In genomic region chr4:48481287-48481686, GRCm38 (mm10) we compare ENCODE assay signal across 9 mouse cellular contexts. TPM values are rescaled to one million over a fixed set of nuclear protein-coding genes. Genes with fewer than 3 reads are reported as not detected.
DNase-seq lines count a peak whose midpoint lies in the region; ATAC-seq and TF ChIP-seq lines count a peak whose summit lies in the region.
"Had no signal": no experiment of that assay in that cellular context is flagged by ENCODE, and none has a peak within 500 bp of the region (broad histone marks: within the 10 kb centered on the region; RNA-seq: fewer than 3 reads in every experiment).

No protein-coding gene starts in this region.

- no peak overlapping the region for H3K9ac ChIP-seq in midbrain, embryonic 15.5 days

- TF ChIP-seq CTCF in lung, adult 2 months (IDR thresholded peaks at IDR 0.05; ENCODE audit: insufficient read depth, low read length), result 0 out of 2 replicates have a peak, but pooled peaks have one; percentile 22

- H3K4me1 ChIP-seq in midbrain, embryonic 10.5 days, result no peaks in the 10 kb centered on the region
- no peaks in the 10 kb centered on the region for H3K4me1 ChIP-seq in midbrain, embryonic 15.5 days
- no peaks in the 10 kb centered on the region for H3K4me1 ChIP-seq in lung, adult 2 months (ENCODE audit: control insufficient read depth, insufficient read depth, low read length)

- TF ChIP-seq POLR2A in lung, adult 2 months (IDR thresholded peaks at IDR 0.05; ENCODE audit: borderline replicate concordance, extremely low read depth, low read depth, low read length), result no peak

- 62% methylated on average over 2 of the region's 2 CpGs for WGBS in midbrain, embryonic 10.5 days
- 50% methylated on average over 2 of the region's 2 CpGs for WGBS in midbrain, embryonic 15.5 days
- WGBS in lung, adult 2 months, result 14% methylated on average over 2 of the region's 2 CpGs

- no peak overlapping the region for H3K4me3 ChIP-seq in midbrain, embryonic 10.5 days
- no peak overlapping the region for H3K4me3 ChIP-seq in midbrain, embryonic 15.5 days
- no peak overlapping the region for H3K4me3 ChIP-seq in lung, adult 2 months (replicated peaks; ENCODE audit: extremely low read depth, low read depth, low read length)

- no peak for ATAC-seq in midbrain, embryonic 15.5 days (replicated peaks)
- peak; percentile 99 for ATAC-seq in common myeloid progenitor, adult 5-6 weeks (replicated peaks; ENCODE audit: low read depth, poor library complexity, severe bottlenecking)
- ATAC-seq in frontal cortex, adult (ENCODE audit: low TSS enrichment), result no peak

- DNase-seq in cerebellum, postnatal 10 days, result peak; percentile 25 to 28
- DNase-seq in cerebellum, postnatal 25 days, result no peak
- DNase-seq in midbrain, embryonic 10.5 days (ENCODE audit: low spot score), result peak; percentile 20
- DNase-seq in lung, adult 2 months, result peak; percentile 15
- peak; percentile 15 to 28 for DNase-seq in thymus, postnatal 36 days

- H3K27ac ChIP-seq in midbrain, embryonic 10.5 days (replicated peaks), result no peak overlapping the region
- no peak overlapping the region for H3K27ac ChIP-seq in midbrain, embryonic 15.5 days
- H3K27ac ChIP-seq: macrophage had no signal

- H3K36me3 ChIP-seq in midbrain, embryonic 10.5 days, result no peaks in the 10 kb centered on the region
- no peaks in the 10 kb centered on the region for H3K36me3 ChIP-seq in midbrain, embryonic 15.5 days (replicated peaks)

- H3K4me2 ChIP-seq in midbrain, embryonic 15.5 days, result no peak overlapping the region

- no peaks in the 10 kb centered on the region for H3K27me3 ChIP-seq in midbrain, embryonic 10.5 days (ENCODE audit: low read depth, poor library complexity, severe bottlenecking)
- no peaks in the 10 kb centered on the region for H3K27me3 ChIP-seq in midbrain, embryonic 15.5 days (replicated peaks)

- peaks cover 12% of the 10 kb centered on the region; the same call in 1 of the 2 replicates for H3K9me3 ChIP-seq in midbrain, embryonic 10.5 days (replicated peaks)
- H3K9me3 ChIP-seq in midbrain, embryonic 15.5 days, result peaks cover 4% of the 10 kb centered on the region; the same call in 1 of the 2 replicates

RNA-seq across cellular contexts. Expression of gene Tex10, which starts 8.0 kb away (rescaled TPM):
- 67.3 and 68.0 TPM in 2 replicates for polyA plus RNA-seq in midbrain, embryonic 10.5 days (2016; fragmentation: Nextera tagmentation; extraction: Ambion mirVana)
- 36.5 and 38.1 TPM in 2 replicates for polyA plus RNA-seq in midbrain, embryonic 15.5 days (2015; fragmentation: Nextera tagmentation; extraction: Ambion mirVana)
- total RNA-seq in common myeloid progenitor, adult 5-6 weeks (2017), result 58.4 and 69.3 TPM in 2 replicates
- 5.8 and 8.6 TPM in 2 replicates for polyA plus RNA-seq in lung, adult 2 months (2012; rRNA removed)

RNA-seq across cellular contexts. Expression of gene Msantd3, which starts 58.4 kb away (rescaled TPM):
- polyA plus RNA-seq in midbrain, embryonic 10.5 days (2016; fragmentation: Nextera tagmentation; extraction: Ambion mirVana), result 69.1 and 71.2 TPM in 2 replicates
- polyA plus RNA-seq in midbrain, embryonic 15.5 days (2015; fragmentation: Nextera tagmentation; extraction: Ambion mirVana), result 33.3 and 33.4 TPM in 2 replicates
- 14.1 and 16.9 TPM in 2 replicates for total RNA-seq in common myeloid progenitor, adult 5-6 weeks (2017)
- 3.6 and 6.9 TPM in 2 replicates for polyA plus RNA-seq in lung, adult 2 months (2012; rRNA removed)

Comparison
In these comparisons a context has a peak if more than half of its experiments do, and no peak if none do; other contexts are left out.
1. DNase-seq: peak in cerebellum, postnatal 10 days (2 of 2), midbrain, embryonic 10.5 days (single experiment), lung, adult 2 months (single experiment) and thymus, postnatal 36 days (2 of 2); none in cerebellum, postnatal 25 days (0 of 2).